Comparison of ENCODE assay signal across 9 mouse cellular contexts in genomic region chr2:166945456-166945855, GRCm38 (mm10). TPM values are rescaled to one million over a fixed set of nuclear protein-coding genes. Genes with fewer than 3 reads are reported as not detected.
DNase-seq lines count a peak whose midpoint lies in the region; ATAC-seq and TF ChIP-seq lines count a peak whose summit lies in the region.
"Had no signal": no experiment of that assay in that cellular context is flagged by ENCODE, and none has a peak within 500 bp of the region (broad histone marks: within the 10 kb centered on the region; RNA-seq: fewer than 3 reads in every experiment).

No protein-coding gene starts in this region.

- no peaks in the 10 kb centered on the region for H3K4me1 ChIP-seq in heart, embryonic 11.5 days (ENCODE audit: control insufficient read depth, insufficient read depth, low read length)
- H3K4me1 ChIP-seq in liver, embryonic 11.5 days (replicated peaks; ENCODE audit: control insufficient read depth, insufficient read depth, low read length): no peaks in the 10 kb centered on the region
- H3K4me1 ChIP-seq: limb, embryonic 12.5 days had no signal

- 62% methylated on average over 4 of the region's 4 CpGs for WGBS in heart, embryonic 11.5 days (ENCODE audit: insufficient replicate concordance)
- 64% methylated on average over 4 of the region's 4 CpGs for WGBS in liver, embryonic 11.5 days

- no peak for ATAC-seq in heart, embryonic 11.5 days (replicated peaks; ENCODE audit: insufficient number of reproducible peaks, low FRiP score, low TSS enrichment)
- ATAC-seq in common myeloid progenitor, adult 5-6 weeks (replicated peaks; ENCODE audit: low read depth, poor library complexity, severe bottlenecking): peak; percentile 63; the same call in 1 of the 2 replicates
- peak; percentile 30; the same call in 1 of the 2 replicates for ATAC-seq in liver, embryonic 11.5 days (replicated peaks; ENCODE audit: low FRiP score)

- intact Hi-C loops in heart, postnatal 10 days (cut with DNase I): no loop called here

- no peak overlapping the region for H3K27ac ChIP-seq in heart, embryonic 11.5 days (ENCODE audit: low read depth, low read length)
- no peak overlapping the region for H3K27ac ChIP-seq in liver, embryonic 11.5 days (ENCODE audit: low read depth, low read length)
- H3K27ac ChIP-seq: limb, embryonic 12.5 days had no signal

- H3ac ChIP-seq in C2C12 (ENCODE audit: control insufficient read depth, insufficient read length, low read depth): no peak overlapping the region

- H3K79me2 ChIP-seq in C2C12 (ENCODE audit: control insufficient read depth, insufficient read depth): no peaks in the 10 kb centered on the region

- DNase-seq in heart, postnatal 10 days: peak; percentile 29
- no peak for DNase-seq in liver, embryonic 11.5 days (ENCODE audit: low spot score)
- no peak for DNase-seq in urinary bladder, postnatal 10 days (ENCODE audit: low spot score)
- no peak for DNase-seq in cerebellum, adult 9-11 months
- no peak for DNase-seq in layer of hippocampus, postnatal 10 days (ENCODE audit: low spot score in 2 of 2)

- H3K9me3 ChIP-seq in heart, embryonic 11.5 days (replicated peaks; ENCODE audit: control insufficient read depth, low read length): no peaks in the 10 kb centered on the region
- H3K9me3 ChIP-seq in liver, embryonic 11.5 days (ENCODE audit: control insufficient read depth, low read length): no peaks in the 10 kb centered on the region
- H3K9me3 ChIP-seq: limb, embryonic 12.5 days had no signal

- no peaks in the 10 kb centered on the region for H3K79me3 ChIP-seq in C2C12 (ENCODE audit: low read depth)

- no peak overlapping the region for H3K4me2 ChIP-seq in heart, embryonic 11.5 days
- H3K4me2 ChIP-seq in liver, embryonic 11.5 days: no peak overlapping the region
- H3K4me2 ChIP-seq: limb, embryonic 12.5 days had no signal

- no peaks in the 10 kb centered on the region for H3K27me3 ChIP-seq in heart, embryonic 11.5 days (ENCODE audit: control insufficient read depth, insufficient read depth, low read length)
- no peaks in the 10 kb centered on the region for H3K27me3 ChIP-seq in C2C12 (ENCODE audit: control insufficient read depth, insufficient read depth, insufficient read length)
- no peaks in the 10 kb centered on the region for H3K27me3 ChIP-seq in liver, embryonic 11.5 days (replicated peaks; ENCODE audit: control insufficient read depth, insufficient read depth, low read length)
- H3K27me3 ChIP-seq: limb, embryonic 12.5 days had no signal

- H3K9ac ChIP-seq in heart, embryonic 11.5 days (ENCODE audit: low read depth, low read length): no peak overlapping the region
- H3K9ac ChIP-seq in liver, embryonic 11.5 days (ENCODE audit: low read depth, low read length): no peak overlapping the region
- H3K9ac ChIP-seq: limb, embryonic 12.5 days had no signal

- TF ChIP-seq CTCF in C2C12 (IDR thresholded peaks at IDR 0.05; ENCODE audit: control insufficient read depth, insufficient read depth, insufficient read length): peak; percentile 42

- no peak overlapping the region for H3K4me3 ChIP-seq in heart, embryonic 11.5 days (ENCODE audit: low read depth, low read length)
- H3K4me3 ChIP-seq in C2C12 (ENCODE audit: insufficient read depth, poor library complexity, severe bottlenecking): no peak overlapping the region
- no peak overlapping the region for H3K4me3 ChIP-seq in liver, embryonic 11.5 days (ENCODE audit: low read depth, low read length)
- H3K4me3 ChIP-seq: limb, embryonic 12.5 days had no signal

- peaks cover 57% of the 10 kb centered on the region for H3K36me3 ChIP-seq in heart, embryonic 11.5 days (ENCODE audit: control insufficient read depth, insufficient read depth, low read length)
- H3K36me3 ChIP-seq in C2C12 (ENCODE audit: control insufficient read depth, insufficient read depth): peaks cover 99% of the 10 kb centered on the region
- peaks cover 63% of the 10 kb centered on the region for H3K36me3 ChIP-seq in liver, embryonic 11.5 days (ENCODE audit: control insufficient read depth, insufficient read depth, low read length)

TF ChIP-seq in C2C12, 6 proteins besides CTCF, POLR2A, EP300 and RAD21:
- TF ChIP-seq USF1 (IDR thresholded peaks at IDR 0.05; ENCODE audit: low read depth) (no peak), MYOG (IDR thresholded peaks at IDR 0.05; ENCODE audit: control insufficient read depth, extremely low read depth, insufficient read length) (no peak), MAX (IDR thresholded peaks at IDR 0.05) (no peak), CEBPB (IDR thresholded peaks at IDR 0.05; ENCODE audit: low read depth) (no peak), MYOD1 (IDR thresholded peaks at IDR 0.05; ENCODE audit: control insufficient read depth, insufficient read length, low read depth) (no peak), FOSL1 (IDR thresholded peaks at IDR 0.05; ENCODE audit: insufficient read depth, low read length, poor library complexity, severe bottlenecking) (no peak)

RNA-seq across cellular contexts. Expression of gene Cse1l, which starts 39.6 kb away (rescaled TPM):
- 10 to 100 TPM; 48.0 to 53.0 TPM for total RNA-seq in heart, postnatal 10 days (2021)
- polyA plus RNA-seq in heart, embryonic 11.5 days (2014; fragmentation: Nextera tagmentation; extraction: Ambion mirVana): 124 and 146 TPM in 2 replicates
- polyA plus RNA-seq in C2C12 (2012; fragmentation: generic; extraction: Trizol): 41.5 TPM
- total RNA-seq in common myeloid progenitor, adult 5-6 weeks (2017): 141 and 172 TPM in 2 replicates
- polyA plus RNA-seq in liver, embryonic 11.5 days (2014; fragmentation: Nextera tagmentation; extraction: Ambion mirVana): 155 and 183 TPM in 2 replicates
- total RNA-seq in layer of hippocampus, postnatal 10 days (2021): 10 to 100 TPM; 67.2 to 70.4 TPM

RNA-seq across cellular contexts. Expression of gene Stau1, which starts 50.6 kb away (rescaled TPM):
- total RNA-seq in heart, postnatal 10 days (2021): 10 to 100 TPM; 54.2 TPM
- polyA plus RNA-seq in heart, embryonic 11.5 days (2014; fragmentation: Nextera tagmentation; extraction: Ambion mirVana): 55.6 and 62.0 TPM in 2 replicates
- polyA plus RNA-seq in C2C12 (2012; fragmentation: generic; extraction: Trizol): 53.4 TPM
- total RNA-seq in common myeloid progenitor, adult 5-6 weeks (2017): 31.3 and 56.3 TPM in 2 replicates
- 57.1 and 59.5 TPM in 2 replicates for polyA plus RNA-seq in liver, embryonic 11.5 days (2014; fragmentation: Nextera tagmentation; extraction: Ambion mirVana)
- 10 to 100 TPM; 75.7 to 79.5 TPM for total RNA-seq in layer of hippocampus, postnatal 10 days (2021)

Comparison
In these comparisons a context has a peak if more than half of its experiments do, and no peak if none do; other contexts are left out.
1. DNase-seq: peak in heart, postnatal 10 days (2 of 2); none in liver, embryonic 11.5 days (single experiment), urinary bladder, postnatal 10 days (single experiment), cerebellum, adult 9-11 months (single experiment) and layer of hippocampus, postnatal 10 days (0 of 2).